Mouse (Mus musculus): ENCODE data around the gene Nfkbid.
"Not testable (repeated sequence)": the region's sequence is repeated elsewhere in the genome, so short reads cannot be mapped to it uniquely, and the experiment has no call there.

Gene Nfkbid

DNA sequence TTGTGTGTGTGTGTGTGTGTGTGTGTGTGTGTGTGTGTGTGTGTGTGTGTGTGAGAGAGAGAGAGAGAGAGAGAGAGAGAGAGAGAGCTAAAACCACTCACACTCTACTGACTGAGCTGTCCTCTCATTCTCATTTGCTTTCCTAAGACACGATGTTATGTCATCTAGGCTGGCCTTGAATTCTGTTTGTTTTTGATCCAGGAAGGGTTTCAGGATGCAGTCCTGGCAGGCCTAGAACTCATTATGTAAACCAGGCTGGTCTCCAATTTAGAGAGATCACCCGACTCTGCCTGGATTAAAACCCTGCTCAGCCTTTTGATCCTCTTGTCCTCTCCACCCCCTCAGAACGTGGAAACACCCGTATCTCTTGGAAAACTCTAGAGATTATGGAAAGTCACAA is 42.5 kb downstream of the Nfkbid start:
- DNase-seq (ENCODE audit: extremely low read depth, low read depth): no peak

GRCm38 (mm10) chr7:30464816-30465300 is 43.3 kb downstream of the Nfkbid start:
- DNase-seq (ENCODE audit: extremely low read depth, low read depth): no peak

- peak; percentile 26 for DNase-seq (ENCODE audit: extremely low read depth, low read depth)
These were observed 50.9 kb downstream of the Nfkbid start for GRCm38 (mm10) chr7:30472411-30472810.

- no peak for DNase-seq (ENCODE audit: extremely low read depth, low read depth)
These were observed 53.5 kb downstream of the Nfkbid start for GRCm38 (mm10) chr7:30474999-30475398.

- not testable (repeated sequence) for DNase-seq (ENCODE audit: extremely low read depth, low read depth)
These were observed 54.6 kb downstream of the Nfkbid start for GRCm38 (mm10) chr7:30476136-30476535.

GRCm38 (mm10) chr7:30477415-30478381 is 56.2 kb downstream of the Nfkbid start:
- DNase-seq (ENCODE audit: extremely low read depth, low read depth): no peak
